Mouse (Mus musculus): ENCODE results near the gene Def8. TPM values are rescaled to one million over a fixed set of nuclear protein-coding genes. Genes with fewer than 3 reads are reported as not detected.

The Def8 gene
- polyA plus RNA-seq, 1 experiment: 6.4 TPM

GRCm38 (mm10) chr8:123422781-123423159 lies 557 bp upstream of the Def8 start:
- TF ChIP-seq GATA1 (IDR thresholded peaks at IDR 0.05; ENCODE audit: low read length): no peak

DNA sequence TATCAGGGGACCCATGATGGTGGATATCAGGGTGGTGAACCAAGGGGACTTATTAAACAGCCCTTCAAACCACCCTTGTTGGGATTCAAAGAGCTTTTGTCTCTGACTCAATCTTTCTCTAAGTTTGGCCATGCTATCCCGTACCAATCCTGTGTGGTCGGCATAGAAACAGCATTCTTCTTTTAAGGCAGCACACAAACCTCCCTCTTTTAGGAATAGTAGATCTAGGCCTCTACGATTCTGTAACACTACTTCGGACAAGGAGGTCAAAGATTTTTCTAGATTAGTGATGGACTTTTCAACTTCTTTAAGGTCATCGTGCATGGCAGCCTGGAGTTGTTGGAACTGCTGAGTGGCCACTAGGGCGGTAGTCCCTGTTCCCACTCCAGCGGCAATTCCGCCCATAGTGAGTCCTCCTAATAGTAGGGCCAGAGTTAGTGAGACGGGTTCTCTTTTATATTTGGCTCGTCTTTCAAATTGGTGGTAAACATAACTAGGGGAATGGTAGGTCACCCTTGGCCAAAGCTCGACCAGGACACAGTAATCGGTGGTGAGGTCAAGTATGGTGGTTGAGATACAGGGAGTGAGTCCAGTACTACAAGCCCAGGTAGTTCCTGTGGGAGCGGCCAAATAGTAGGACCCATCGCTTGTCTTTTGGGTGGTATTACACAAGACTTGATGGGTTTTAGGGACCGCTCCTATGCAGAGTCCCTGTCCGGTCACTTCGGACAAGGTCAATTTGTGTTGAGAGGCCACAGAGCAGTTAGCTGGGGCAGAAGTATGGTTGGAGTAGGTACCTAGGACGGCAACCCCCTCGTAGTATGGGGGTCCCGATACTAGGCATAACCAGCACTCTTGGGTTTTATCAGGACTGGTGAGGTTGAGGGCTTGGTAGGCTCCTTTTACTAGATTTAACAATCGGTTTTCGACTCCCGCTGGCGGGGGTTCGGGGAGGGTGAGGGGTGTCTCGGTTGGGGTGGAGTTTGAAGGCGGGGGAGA lies 3.5 kb downstream of the Def8 start:
- TF ChIP-seq GATA1 (IDR thresholded peaks at IDR 0.05; ENCODE audit: low read length): no peak

DNA sequence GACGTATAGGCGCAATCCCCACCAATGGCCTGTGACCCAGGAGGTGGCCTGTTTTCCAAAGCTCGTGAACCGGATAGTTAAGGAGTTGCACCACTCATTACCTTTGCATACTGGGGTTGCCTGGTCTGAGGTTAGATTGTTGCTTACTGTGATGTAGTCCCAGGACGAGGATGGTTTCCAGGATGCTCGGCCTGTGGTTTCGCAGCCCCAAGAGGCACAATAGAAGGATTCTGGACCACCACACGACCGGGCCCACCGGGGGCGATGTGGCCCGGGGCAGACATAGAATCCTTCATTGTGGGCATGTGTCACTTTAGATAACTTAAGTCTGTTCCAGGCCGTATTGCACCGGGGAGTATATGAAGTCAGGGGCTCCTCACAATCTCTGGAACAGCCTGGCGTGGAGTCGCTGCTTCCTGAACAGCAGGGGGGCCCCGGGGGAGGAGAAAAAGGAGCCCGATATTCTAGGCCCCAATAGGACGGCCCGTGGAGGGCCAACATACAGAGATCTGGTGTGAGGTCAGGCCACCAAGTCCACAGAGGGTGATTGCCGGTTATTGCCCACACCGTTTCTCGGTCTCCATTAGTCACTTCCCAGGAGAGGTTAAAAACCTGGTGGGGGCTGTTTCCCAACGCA lies 4.4 kb downstream of the Def8 start:
- TF ChIP-seq GATA1 (IDR thresholded peaks at IDR 0.05; ENCODE audit: low read length): no peak

GRCm38 (mm10) chr8:123428343-123428893 lies 5.1 kb downstream of the Def8 start:
- no peak for TF ChIP-seq GATA1 (IDR thresholded peaks at IDR 0.05; ENCODE audit: low read length)

GRCm38 (mm10) chr8:123428939-123429721 lies 5.8 kb downstream of the Def8 start:
- TF ChIP-seq GATA1 (IDR thresholded peaks at IDR 0.05; ENCODE audit: low read length): no peak

GRCm38 (mm10) chr8:123431616-123432365 lies 8.5 kb downstream of the Def8 start:
- no peak for TF ChIP-seq GATA1 (IDR thresholded peaks at IDR 0.05; ENCODE audit: low read length)

GRCm38 (mm10) chr8:123432381-123432780 lies 9.1 kb downstream of the Def8 start:
- TF ChIP-seq GATA1 (IDR thresholded peaks at IDR 0.05; ENCODE audit: low read length): no peak

- no peak for TF ChIP-seq GATA1 (IDR thresholded peaks at IDR 0.05; ENCODE audit: low read length)
Observed at GRCm38 (mm10) chr8:123441788-123442187, 18.5 kb downstream of the Def8 start.

DNA sequence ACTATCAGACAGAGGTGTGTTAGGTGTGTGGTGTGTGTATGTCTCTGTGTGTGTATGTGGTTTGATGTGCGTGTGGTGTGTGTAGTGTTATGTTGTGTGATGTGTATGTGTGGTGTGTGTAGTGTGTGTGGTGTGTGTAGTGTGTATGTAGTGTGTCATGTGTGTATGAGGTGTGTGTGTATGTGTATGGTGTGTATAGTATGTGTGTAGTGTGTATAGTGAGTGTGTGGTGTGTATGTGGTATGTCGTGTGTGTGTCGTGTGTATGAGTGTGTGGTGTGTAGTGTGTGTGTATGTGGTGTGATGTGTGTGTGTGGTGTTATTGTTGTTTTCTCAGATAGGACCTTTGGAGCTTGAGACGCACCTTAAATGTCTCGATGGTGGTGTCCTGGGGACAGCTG lies 19.0 kb downstream of the Def8 start:
- TF ChIP-seq GATA1 (IDR thresholded peaks at IDR 0.05; ENCODE audit: low read length): no peak

DNA sequence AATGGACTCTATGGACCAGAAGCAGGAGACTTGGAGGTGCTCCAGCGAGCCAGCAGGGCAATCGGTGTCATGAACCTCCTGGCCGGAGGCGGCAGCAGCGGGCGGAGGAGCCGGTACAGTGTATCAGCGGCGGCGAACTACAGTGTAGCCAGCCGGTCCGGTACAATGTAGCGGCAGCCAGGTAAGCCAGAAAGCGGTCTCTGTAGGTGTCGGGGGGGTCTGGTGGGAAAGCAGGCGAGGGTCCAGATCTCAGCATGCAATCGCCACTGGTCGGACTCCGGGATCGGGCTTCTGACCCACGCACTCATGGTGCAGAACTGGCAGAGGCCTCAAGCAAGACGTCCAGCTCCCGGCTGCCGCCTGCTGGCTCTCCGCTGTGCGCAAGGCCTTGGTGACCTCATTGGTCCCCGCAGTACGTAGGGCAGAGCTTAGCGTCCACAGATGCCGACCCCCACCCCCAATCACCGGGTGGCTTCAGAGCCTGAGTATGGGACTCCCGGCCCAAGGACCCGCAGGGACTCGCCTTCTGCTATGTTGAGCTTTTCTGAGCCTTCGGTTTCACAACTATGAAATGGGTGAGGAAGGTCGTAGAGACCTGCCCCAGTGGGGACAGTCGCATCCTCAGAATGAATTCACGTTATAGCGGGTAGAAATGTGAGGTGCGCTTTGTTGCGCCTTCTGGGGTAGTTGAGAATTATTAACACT lies 19.7 kb downstream of the Def8 start:
- TF ChIP-seq GATA1 (IDR thresholded peaks at IDR 0.05; ENCODE audit: low read length): no peak

- no peak for TF ChIP-seq GATA1 (IDR thresholded peaks at IDR 0.05; ENCODE audit: low read length)
Observed at GRCm38 (mm10) chr8:123443576-123443921, 20.2 kb downstream of the Def8 start.

DNA sequence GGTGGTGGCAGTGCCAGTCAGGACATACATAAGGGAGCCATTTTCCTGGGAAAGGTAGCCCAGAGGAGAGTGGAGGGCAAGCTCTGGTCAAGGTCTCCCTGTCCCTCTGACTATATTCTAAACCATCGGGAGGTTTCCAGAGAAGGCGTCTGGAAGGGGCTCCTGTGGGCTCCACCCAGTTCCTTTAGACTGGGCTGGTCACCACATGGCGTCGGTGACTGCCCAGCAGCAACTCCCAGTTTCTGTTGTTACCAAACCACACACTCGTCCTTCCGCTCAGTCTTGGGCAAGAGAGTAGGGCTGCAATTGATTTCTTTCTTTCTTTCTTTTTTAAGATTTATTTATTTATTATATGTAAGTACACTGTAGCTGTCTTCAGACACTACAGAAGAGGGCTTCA lies 20.8 kb downstream of the Def8 start:
- TF ChIP-seq GATA1 (IDR thresholded peaks at IDR 0.05; ENCODE audit: low read length): no peak

DNA sequence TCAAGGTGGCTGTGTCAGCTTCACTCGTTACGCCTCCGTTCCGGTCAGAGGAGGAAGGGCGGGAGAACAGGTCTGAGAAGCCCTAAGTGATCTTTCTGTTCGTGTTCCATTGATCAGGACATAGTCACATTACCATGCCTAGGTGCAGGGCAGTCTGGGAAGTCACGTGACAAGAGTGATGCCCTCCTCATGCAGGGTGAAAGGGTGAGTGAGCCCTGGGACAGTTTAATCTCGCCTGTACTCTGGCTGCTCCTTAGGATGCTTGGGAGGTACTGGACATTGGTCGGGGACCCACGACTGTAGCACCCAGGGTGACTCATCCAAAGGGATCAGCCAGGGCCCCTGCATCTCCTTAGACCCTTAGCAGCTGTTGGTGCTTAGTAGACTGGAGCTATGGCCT lies 22.7 kb downstream of the Def8 start:
- no peak for TF ChIP-seq GATA1 (IDR thresholded peaks at IDR 0.05; ENCODE audit: low read length)

GRCm38 (mm10) chr8:123446799-123447198 lies 23.5 kb downstream of the Def8 start:
- TF ChIP-seq GATA1 (IDR thresholded peaks at IDR 0.05; ENCODE audit: low read length): no peak
